Mouse (Mus musculus): ENCODE data around the gene Iqcf4.
A peak's percentile ranks its signal among the peaks of the same experiment; 100 is the strongest.
"Not testable (repeated sequence)": the region's sequence is repeated elsewhere in the genome, so short reads cannot be mapped to it uniquely, and the experiment has no call there.

Iqcf4 gene

DNA sequence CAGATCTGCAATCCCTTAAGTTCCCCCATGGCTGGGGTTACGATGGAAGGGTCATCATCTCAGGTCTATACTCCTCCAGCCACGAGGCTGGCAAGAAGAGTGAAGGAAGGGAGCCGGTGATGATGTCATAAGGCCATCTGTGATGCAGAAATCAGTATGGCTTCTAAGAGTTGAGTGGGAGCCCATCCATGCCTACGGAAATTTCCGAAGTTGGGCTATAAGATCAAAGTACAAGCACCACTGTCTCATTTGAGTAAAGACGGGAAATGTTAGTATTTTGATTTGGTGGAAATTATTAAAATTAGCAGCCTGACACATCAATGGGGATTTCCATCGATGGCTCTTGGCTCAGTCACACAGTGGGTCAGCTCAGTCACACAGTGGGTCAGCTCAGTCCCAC is at the start of gene Iqcf4:
Gene Iqcf4 (minus strand): TSS at position 101 of the 400 bp plus-strand sequence.
- DNase-seq, result no peak

DNA sequence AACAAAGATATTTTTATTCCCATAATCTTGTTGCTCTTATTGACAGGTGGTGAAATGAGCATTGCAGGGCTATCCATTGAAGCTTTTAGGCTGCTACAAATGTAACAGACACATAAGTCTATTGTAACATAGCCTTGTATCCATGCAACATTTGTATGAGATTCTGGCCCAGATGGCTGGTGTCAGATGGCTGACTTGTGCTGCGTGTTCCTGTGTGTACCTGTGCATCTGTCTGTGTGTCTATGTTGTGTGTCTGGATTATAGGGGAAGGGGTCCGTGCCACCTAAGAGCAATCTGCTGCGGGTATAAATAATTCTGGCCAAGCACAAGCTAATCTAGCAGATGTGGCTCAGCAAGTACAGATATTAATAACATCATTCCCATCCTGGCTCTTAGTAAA is 46.7 kb upstream of the Iqcf4 start:
- DNase-seq, result no peak

DNA sequence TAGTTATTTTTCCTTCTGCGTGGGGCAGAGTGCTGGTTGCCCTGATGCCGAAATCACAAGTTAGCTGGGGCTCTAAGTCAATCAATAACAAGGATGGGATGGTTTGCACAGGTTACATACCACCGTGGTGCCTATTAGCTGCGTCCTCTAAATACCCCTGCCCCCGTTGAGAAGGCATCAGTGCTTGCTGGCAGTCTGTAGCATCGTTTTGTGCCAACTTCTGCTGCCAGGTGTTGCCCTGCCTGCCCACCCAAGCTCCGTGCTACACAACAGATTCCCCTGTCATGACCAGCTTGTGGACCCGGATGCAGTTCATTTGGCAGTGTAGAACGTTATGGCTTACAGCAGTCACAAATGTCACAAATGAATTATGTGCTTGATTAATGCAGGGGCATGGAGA is 45.5 kb upstream of the Iqcf4 start:
- no peak for DNase-seq

DNA sequence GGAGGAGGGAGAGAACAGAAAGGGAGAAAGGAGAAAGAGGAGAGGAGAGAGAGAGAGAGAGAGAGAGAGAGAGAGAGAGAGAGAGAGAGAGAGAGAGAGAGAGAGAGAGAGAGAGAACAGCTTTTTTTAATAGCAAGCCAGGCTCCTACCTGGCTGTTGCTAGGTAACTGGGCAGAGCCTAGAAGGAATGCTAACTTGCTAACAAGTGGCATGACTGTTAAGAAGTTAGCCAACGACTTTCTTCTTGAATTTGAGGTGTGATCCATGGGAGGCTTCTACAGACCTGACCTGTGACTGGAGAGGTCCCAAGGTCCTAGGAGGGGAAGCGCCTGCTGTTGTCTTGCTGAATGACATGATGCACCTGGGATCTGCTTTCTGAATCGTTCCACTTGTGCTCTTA is 43.8 kb upstream of the Iqcf4 start:
- DNase-seq, result no peak

GRCm38 (mm10) chr9:106613951-106614350 is 43.2 kb upstream of the Iqcf4 start:
- no peak for DNase-seq

- no peak for DNase-seq
Measured at GRCm38 (mm10) chr9:106610727-106611126, 39.9 kb upstream of the Iqcf4 start.

DNA sequence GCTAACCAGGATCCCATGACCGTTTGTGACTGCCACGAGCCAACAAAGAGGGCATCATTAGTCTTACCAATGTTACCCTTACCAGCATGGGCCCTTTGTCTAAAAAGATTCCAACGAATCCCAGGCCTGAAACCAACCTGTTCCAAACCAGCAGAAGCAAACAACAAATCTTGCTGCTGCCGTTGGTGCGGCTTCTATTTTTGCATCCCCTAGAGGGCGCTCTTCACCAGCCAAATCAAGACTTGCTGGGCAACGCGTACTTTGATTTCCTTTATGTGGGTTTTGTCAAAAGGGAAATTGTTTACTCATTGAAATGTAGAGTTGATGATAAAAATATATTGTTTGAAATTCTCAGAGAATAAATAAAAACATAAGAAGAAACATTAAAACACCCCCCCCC is 29.8 kb upstream of the Iqcf4 start:
- peak; percentile 44 for DNase-seq

- no peak for DNase-seq
Measured at GRCm38 (mm10) chr9:106598466-106598865, 27.7 kb upstream of the Iqcf4 start.

DNA sequence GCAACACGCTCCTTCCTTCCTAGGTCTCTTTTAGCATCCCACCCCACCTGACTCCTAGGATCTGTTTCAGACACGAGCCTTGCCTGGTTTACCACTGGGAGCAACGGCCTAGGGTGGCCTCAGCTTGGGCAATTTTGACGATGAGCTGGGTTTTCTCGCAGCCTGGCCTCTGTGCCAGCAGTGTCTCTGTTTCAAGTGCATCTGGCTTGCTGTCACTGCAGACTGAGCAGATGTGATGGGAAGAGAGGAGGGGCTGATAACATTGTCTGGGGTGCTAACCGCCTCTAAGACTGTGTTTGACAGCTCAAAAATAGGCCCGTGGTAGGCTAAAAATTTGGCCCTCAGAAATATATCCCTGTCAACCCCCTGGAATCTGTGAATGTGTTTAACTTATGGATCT is 25.0 kb upstream of the Iqcf4 start:
- no peak for DNase-seq

DNA sequence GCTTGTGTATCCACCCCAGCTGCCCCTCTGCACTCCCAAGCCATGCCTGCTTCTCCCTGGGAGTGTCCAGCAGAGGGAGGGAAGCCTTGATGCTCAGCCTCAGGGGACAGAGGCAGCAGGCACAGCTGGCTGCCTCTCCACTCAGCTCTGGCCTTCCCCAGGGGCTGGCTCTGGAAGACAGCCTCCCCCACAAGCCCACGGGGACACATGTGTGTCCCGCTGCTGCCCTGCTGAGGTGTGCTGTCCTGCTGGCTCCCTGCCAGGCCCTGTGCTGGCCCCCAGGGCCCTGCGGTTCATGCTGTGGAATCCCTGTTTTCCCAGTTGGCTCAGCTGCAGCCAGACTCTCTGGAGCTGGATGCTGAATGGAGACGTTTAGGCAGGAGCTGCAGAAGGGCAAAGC is 24.6 kb upstream of the Iqcf4 start:
- not testable (repeated sequence) for DNase-seq

- DNase-seq, result no peak
Measured at GRCm38 (mm10) chr9:106592158-106592557, 21.4 kb upstream of the Iqcf4 start.

DNA sequence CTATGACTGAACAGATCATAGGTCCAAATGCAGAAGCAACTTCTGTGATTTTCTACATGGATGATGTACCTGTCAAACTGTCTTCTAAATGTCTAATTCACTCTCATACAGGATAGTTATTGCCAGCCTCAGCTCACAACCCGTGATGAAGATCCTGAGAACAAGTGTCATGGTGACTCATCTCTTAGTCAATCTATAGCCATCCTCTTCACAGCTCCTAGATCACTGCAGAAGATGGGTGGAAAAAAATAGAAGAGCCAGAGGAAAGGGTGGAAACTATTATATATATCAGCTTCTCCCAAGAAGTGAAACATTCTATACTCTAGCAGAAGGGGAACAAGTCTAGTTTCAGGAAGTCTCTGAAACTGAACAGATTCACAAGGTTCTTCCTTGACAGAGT is 11.8 kb upstream of the Iqcf4 start:
- DNase-seq, result no peak

DNA sequence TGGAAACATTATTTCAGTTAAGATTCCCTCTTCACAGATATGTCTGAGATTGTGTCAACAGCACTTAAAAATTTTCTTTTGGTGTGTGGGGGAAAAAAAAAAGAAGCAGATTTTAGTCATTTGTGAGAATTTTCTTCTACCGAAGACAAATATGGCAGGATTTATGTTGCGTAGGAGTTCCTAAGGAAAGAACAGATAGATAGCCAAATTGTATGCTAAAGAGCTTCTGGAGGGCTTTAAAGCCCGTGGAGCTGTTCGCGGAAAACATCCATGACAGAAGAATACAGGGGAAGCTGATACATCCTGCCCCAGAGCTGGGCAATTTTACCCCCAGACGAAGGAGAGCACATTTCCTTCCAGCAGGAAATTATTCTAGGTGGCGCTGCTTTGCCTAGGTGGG is 9.2 kb upstream of the Iqcf4 start:
- DNase-seq, result no peak

GRCm38 (mm10) chr9:106576112-106576511 is 5.3 kb upstream of the Iqcf4 start:
- DNase-seq, result no peak

DNA sequence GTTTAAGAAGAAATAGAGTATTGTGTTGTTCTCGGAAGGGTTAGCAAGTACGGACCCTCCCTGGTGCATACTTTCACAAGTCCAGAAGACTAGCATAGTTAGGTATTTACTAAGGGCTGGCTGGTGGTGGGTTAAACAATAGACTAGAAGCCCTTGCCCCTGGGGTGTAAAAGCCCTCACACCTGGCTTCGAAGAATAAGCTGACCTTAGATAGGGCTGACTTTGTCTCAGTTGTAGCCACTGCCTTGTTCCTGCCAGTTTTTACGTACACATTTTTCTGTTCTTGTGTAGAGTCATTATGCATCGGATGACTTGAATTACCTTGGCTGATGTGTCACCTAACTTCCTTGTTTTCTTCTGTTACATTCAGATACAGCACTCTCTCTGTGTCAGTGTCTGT is 2.6 kb upstream of the Iqcf4 start:
- no peak for DNase-seq

- DNase-seq, result no peak
Measured at GRCm38 (mm10) chr9:106572186-106572585, 1.4 kb upstream of the Iqcf4 start.

GRCm38 (mm10) chr9:106566437-106566836 is 4.4 kb downstream of the Iqcf4 start:
- DNase-seq, result peak; percentile 42

DNA sequence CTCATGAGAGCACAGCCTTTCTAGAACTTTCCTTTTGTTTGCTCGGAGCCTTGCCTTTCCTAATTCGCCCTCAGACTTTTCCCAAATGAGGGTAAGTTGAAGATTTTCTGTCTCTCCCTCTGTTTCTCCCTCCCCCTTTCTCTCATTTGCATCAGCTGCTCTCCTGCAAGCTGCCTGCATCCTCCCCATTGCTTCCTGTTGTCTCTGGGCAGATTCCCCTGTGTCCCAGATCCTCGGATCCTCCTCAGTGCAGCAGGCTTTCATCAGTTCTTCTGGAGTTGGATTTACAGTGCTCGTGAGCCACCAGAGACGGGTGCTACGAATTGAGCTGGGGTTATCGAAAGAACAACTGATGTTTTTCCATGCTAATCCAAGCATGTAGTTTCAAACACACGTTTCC is 6.8 kb downstream of the Iqcf4 start:
- DNase-seq, result no peak

- DNase-seq, result no peak
Measured at GRCm38 (mm10) chr9:106562291-106562690, 8.5 kb downstream of the Iqcf4 start.

- DNase-seq, result no peak
Measured at GRCm38 (mm10) chr9:106561531-106561930, 9.3 kb downstream of the Iqcf4 start, which contains the start of gene Iqcf3. Iqcf3 (minus strand) TSS chr9:106561631.

DNA sequence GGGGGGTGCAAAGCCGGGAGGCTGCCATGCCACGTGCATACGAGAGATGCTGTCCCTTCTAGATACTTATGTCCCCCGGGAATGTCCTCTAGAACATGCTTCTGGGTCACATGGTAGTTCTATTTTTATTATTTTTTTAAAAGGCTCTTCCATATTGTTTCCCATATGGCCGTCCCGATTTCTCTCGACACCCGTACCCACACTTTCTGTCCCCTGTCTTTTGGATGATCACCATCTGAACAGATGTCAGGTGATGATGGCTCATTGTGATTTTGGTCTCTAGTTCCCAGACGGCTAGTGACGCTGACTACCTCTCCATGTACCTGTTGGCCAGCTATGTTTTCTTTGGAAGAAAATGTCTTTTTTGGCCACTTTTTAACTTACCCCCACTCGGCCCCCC is 35.8 kb downstream of the Iqcf4 start:
- DNase-seq, result no peak

GRCm38 (mm10) chr9:106534296-106534695 is 36.5 kb downstream of the Iqcf4 start:
- no peak for DNase-seq

GRCm38 (mm10) chr9:106531833-106532232 is 39.0 kb downstream of the Iqcf4 start:
- peak; percentile 21 for DNase-seq

DNA sequence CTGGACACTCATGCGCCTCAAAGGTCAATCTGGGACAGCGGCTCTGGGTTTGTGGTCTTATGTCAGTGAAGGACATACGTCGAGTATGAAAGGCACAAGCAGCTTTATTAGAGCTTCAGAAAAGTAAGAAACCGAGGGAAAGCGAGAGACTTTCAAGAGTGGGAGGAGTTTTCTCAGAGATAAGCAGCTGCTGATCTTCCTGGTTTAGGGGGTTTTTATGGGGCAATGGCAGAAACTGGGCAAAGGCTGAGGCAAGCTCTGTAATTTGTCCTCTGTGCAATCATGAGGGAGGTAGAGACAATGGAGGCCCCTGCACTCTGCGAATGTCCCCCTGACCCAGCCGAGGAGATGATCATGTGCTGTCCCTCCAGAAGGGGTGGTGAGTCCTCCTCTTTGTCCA is 50.9 kb downstream of the Iqcf4 start:
- no peak for DNase-seq

- no peak for DNase-seq
Measured at GRCm38 (mm10) chr9:106519433-106519832, 51.4 kb downstream of the Iqcf4 start.
